Mouse (Mus musculus): ENCODE results near the gene Pacrg.

The Pacrg gene

GRCm38 (mm10) chr17:10840148-10840707 is at the start of gene Pacrg, which contains the start of gene Prkn:
Gene Pacrg (minus strand): TSS chr17:10840311.
Gene Prkn (plus strand): TSS chr17:10840384.
- peak; percentile 98 for DNase-seq (ENCODE audit: extremely low spot score, low spot score)

DNA sequence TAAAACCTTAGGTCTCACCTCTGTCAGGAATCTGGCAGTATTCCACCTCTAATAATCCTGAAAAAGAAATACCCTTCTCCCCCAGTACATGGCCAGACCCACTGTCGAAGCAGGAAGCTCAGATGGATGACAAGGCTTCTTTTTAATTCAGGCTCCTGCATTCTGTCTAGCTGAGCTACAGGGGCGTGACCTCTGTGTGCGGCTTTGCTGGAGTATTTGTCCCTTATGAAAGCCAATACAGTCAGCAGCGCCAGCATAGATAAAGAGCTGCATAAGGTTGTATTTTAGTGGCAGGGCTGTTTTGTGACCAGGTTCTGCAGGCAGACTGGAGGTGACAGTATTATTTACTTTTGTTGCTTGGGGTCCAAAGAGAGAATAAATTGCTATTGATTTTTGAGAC is 47.8 kb upstream of the Pacrg start:
- DNase-seq (ENCODE audit: extremely low spot score, low spot score) = no peak

GRCm38 (mm10) chr17:10882260-10882659 is 42.1 kb upstream of the Pacrg start:
- DNase-seq (ENCODE audit: extremely low spot score, low spot score) = no peak

DNA sequence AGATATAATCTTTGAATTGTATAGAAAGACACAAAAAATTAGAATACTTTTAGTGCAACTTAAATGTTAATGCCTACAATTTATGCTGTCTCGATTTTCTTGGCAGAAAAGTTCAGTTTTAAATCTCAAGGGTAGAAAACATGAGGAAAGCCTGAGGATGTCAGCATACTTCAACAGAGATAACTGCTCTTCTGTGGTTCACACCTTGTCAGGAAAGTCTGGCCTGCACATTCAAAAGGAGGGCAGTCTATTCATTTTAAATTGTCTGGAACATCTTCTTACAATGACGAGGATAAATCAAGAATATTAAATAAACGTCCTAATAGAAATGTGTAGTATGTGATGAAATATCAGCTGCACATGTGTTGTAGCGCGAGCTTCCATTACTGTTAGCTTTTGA is 38.9 kb upstream of the Pacrg start:
- no peak for DNase-seq (ENCODE audit: extremely low spot score, low spot score)

- no peak for DNase-seq (ENCODE audit: extremely low spot score, low spot score)
These were observed 34.4 kb upstream of the Pacrg start for GRCm38 (mm10) chr17:10874208-10875187.

DNA sequence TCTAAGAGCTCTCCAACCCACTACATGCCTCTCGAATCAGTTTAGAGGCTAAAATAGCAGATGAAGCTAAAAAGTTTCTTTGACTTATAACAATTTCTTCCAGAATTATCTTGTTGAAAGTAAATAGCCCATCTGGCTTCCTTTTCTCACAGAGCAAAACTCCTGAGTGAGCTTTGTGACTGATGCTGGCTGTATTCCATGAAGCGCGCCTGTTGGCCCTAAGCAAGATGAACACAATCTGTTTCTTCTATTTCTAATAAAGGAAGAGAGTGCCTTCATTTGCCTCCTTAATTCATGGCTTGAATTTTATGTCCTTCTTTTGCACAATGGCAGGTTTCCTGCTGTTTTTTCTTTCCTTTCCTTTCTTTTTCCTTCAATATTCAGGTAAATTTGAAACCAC is 14.1 kb upstream of the Pacrg start:
- no peak for DNase-seq (ENCODE audit: extremely low spot score, low spot score)

- DNase-seq (ENCODE audit: extremely low spot score, low spot score) = peak; percentile 48
These were observed 655 bp upstream of the Pacrg start for GRCm38 (mm10) chr17:10840731-10841201.

GRCm38 (mm10) chr17:10818971-10819370 is 21.1 kb downstream of the Pacrg start:
- DNase-seq (ENCODE audit: extremely low spot score, low spot score) = no peak

GRCm38 (mm10) chr17:10808571-10808970 is 31.5 kb downstream of the Pacrg start:
- DNase-seq (ENCODE audit: extremely low spot score, low spot score) = no peak

- DNase-seq (ENCODE audit: extremely low spot score, low spot score) = no peak
These were observed 32.7 kb downstream of the Pacrg start for GRCm38 (mm10) chr17:10807261-10807998.

DNA sequence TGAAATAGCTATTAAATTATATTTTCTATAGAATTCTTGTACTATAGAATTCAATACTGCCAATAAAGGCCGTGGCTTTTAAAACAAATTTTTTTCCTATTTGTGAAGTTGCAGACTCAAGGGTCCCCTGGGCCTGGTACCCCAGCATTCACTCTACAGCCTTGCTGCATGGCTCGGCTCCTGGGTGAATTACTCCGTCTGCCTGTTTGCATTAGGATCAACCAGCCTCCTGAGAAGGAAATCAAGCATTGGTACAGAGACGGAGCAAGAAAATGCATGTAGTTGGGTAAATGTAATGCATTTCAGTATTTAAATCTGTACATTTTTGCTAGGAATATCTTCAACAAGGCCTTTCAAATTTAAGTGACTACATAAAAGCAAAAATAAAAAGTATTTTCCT is 33.4 kb downstream of the Pacrg start:
- no peak for DNase-seq (ENCODE audit: extremely low spot score, low spot score)

GRCm38 (mm10) chr17:10791661-10792060 is 48.5 kb downstream of the Pacrg start:
- no peak for DNase-seq (ENCODE audit: extremely low spot score, low spot score)

- no peak for DNase-seq (ENCODE audit: extremely low spot score, low spot score)
These were observed 55.6 kb downstream of the Pacrg start for GRCm38 (mm10) chr17:10784401-10784920.

GRCm38 (mm10) chr17:10776503-10776902 is 63.6 kb downstream of the Pacrg start:
- no peak for DNase-seq (ENCODE audit: extremely low spot score, low spot score)

DNA sequence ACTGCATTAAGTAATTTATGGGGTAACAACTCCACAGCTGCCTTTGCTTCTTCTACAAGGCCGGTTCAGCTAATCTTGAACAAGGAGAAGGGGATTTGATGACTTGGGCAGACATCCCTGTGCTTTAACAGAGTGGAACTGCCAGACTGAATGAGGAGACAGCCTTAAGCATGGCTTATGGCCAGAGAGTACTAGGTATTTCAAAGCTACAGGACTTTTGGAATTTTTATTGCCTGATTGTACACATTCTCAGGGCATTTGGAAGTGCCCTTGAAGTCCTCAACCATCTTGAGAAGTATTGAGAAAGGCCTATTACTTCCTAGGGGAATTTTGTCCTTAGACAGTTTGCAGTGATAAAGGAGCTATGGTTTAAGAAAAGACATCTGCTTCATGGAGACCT is 65.6 kb downstream of the Pacrg start:
- DNase-seq (ENCODE audit: extremely low spot score, low spot score) = no peak

DNA sequence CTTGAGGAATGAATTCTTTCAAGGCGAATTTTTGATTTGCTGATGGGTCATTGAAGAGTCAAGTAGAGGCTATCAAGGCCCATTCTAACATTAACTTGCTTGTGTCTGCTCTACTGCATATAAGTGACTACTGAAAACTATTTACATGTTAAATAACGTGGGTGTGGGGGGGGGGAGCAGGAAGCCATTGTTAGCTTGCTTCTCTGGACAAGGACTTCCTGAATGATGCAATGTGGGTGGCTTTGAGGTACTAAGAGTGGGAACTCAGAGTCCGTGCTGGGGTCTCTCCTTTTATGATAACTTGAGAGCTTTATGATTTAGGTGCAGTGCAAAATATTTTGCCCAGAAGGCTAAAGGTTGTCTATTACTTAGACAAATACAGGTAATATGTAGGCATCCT is 67.9 kb downstream of the Pacrg start:
- DNase-seq (ENCODE audit: extremely low spot score, low spot score) = no peak

GRCm38 (mm10) chr17:10769873-10770272 is 70.2 kb downstream of the Pacrg start:
- peak; percentile 54 for DNase-seq (ENCODE audit: extremely low spot score, low spot score)

DNA sequence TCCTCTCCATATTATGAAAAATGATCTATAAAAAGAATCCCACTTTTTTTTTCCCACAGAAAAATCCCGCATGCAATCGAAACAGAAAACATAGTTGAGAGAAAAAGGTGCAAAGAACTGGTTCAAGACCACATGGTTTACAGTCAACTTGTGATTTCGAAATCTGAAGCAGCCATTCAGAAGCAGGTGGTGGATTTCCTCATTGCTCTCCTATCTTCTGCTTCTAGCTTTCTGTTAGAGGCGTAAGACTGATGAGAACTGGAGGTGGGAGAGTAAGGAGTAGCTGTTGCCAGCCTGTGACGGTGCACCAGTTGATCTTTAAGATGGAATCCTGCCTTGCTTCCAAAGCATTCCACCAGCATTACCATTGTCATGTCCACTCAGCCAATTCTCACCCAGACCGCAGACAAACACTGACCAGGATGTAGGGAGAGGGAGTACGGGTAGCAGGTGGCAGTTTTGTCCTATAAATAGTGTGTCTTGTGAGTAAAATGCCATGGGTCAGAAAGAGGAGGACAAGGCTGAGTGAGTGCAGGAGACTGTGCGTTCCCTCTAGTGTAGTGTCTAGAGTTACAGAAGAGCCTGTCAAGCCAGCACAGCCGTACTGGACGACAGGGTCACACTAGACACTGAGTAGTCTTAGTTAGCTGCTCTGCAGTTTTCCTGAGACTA is 73.2 kb downstream of the Pacrg start:
- DNase-seq (ENCODE audit: extremely low spot score, low spot score) = no peak

GRCm38 (mm10) chr17:10764343-10764742 is 75.8 kb downstream of the Pacrg start:
- DNase-seq (ENCODE audit: extremely low spot score, low spot score) = no peak

- DNase-seq (ENCODE audit: extremely low spot score, low spot score) = no peak
These were observed 82.7 kb downstream of the Pacrg start for GRCm38 (mm10) chr17:10757455-10757854.

Measured in neural tube, embryonic 10.5 days (tissue).